Mouse (Mus musculus) right cerebral cortex, postnatal 25 days (tissue): Measurements from ENCODE around the gene Mlana.

ENCODE experiments used
- DNase-seq: peaks from one replicate; pipeline ENCODE4 v3.0.0; 2022

The Mlana gene

GRCm38 (mm10) chr19:29697245-29697874 is at the start of gene Mlana:
Gene Mlana (plus strand): TSS chr19:29697824.
- DNase-seq: no peak

- no peak for DNase-seq
These were observed 49.1 kb upstream of the Mlana start for GRCm38 (mm10) chr19:29648550-29648914.

- no peak for DNase-seq
These were observed 47.9 kb upstream of the Mlana start for GRCm38 (mm10) chr19:29649683-29650082.

- no peak for DNase-seq
These were observed 43.8 kb upstream of the Mlana start for GRCm38 (mm10) chr19:29653768-29654265.

- no peak for DNase-seq
These were observed 42.5 kb upstream of the Mlana start for GRCm38 (mm10) chr19:29655148-29655547.

- DNase-seq: no peak
These were observed 41.6 kb upstream of the Mlana start for GRCm38 (mm10) chr19:29656029-29656428.

GRCm38 (mm10) chr19:29656620-29657019 is 41.0 kb upstream of the Mlana start:
- DNase-seq: no peak

- no peak for DNase-seq
These were observed 40.6 kb upstream of the Mlana start for GRCm38 (mm10) chr19:29657033-29657432.

- no peak for DNase-seq
These were observed 40.1 kb upstream of the Mlana start for GRCm38 (mm10) chr19:29657558-29657957.

- DNase-seq: no peak
These were observed 38.8 kb upstream of the Mlana start for GRCm38 (mm10) chr19:29658836-29659235.

GRCm38 (mm10) chr19:29659705-29660104 is 37.9 kb upstream of the Mlana start:
- DNase-seq: no peak

- DNase-seq: no peak
These were observed 36.5 kb upstream of the Mlana start for GRCm38 (mm10) chr19:29660835-29661764.

- DNase-seq: no peak
These were observed 35.5 kb upstream of the Mlana start for GRCm38 (mm10) chr19:29661974-29662580.

GRCm38 (mm10) chr19:29663780-29664179 is 33.8 kb upstream of the Mlana start:
- no peak for DNase-seq

GRCm38 (mm10) chr19:29664934-29665333 is 32.7 kb upstream of the Mlana start:
- no peak for DNase-seq

- no peak for DNase-seq
These were observed 31.5 kb upstream of the Mlana start for GRCm38 (mm10) chr19:29666164-29666563.

GRCm38 (mm10) chr19:29666965-29667594 is 30.5 kb upstream of the Mlana start:
- DNase-seq: no peak

- no peak for DNase-seq
These were observed 29.5 kb upstream of the Mlana start for GRCm38 (mm10) chr19:29668135-29668534.

GRCm38 (mm10) chr19:29670247-29670646 is 27.4 kb upstream of the Mlana start:
- no peak for DNase-seq

GRCm38 (mm10) chr19:29671160-29671559 is 26.5 kb upstream of the Mlana start:
- no peak for DNase-seq

- no peak for DNase-seq
These were observed 25.0 kb upstream of the Mlana start for GRCm38 (mm10) chr19:29672660-29673059.

GRCm38 (mm10) chr19:29674946-29675345 is 22.7 kb upstream of the Mlana start:
- DNase-seq: no peak

- no peak for DNase-seq
These were observed 22.0 kb upstream of the Mlana start for GRCm38 (mm10) chr19:29675562-29676078.
